Mouse (Mus musculus): ENCODE data around the gene Pnma1. TPM values are rescaled to one million over a fixed set of nuclear protein-coding genes. Genes with fewer than 3 reads are reported as not detected.
"Not testable (repeated sequence)": the region's sequence is repeated elsewhere in the genome, so short reads cannot be mapped to it uniquely, and the experiment has no call there.

The Pnma1 gene
- polyA plus RNA-seq, 2 experiments = 0.39 to 0.55 TPM

- no peak overlapping the region for H3K9ac ChIP-seq (ENCODE audit: low read depth, low read length, severe bottlenecking)
- TF ChIP-seq POLR2A (IDR thresholded peaks at IDR 0.05; ENCODE audit: borderline replicate concordance, extremely low read depth, insufficient read depth, insufficient read length) = no peak
- H3K27ac ChIP-seq (replicated peaks; ENCODE audit: low read depth, low read length) = no peak overlapping the region
- H3K4me3 ChIP-seq (replicated peaks; ENCODE audit: low read length) = no peak overlapping the region
- no peak overlapping the region for H3K4me2 ChIP-seq (replicated peaks; ENCODE audit: low read depth, low read length, severe bottlenecking)
- H3K27me3 ChIP-seq (ENCODE audit: control insufficient read depth, insufficient read depth, low read length) = no peaks in the 10 kb centered on the region
- H3K4me1 ChIP-seq (ENCODE audit: control insufficient read depth, insufficient read depth, low read length) = no peaks in the 10 kb centered on the region
- DNase-seq (ENCODE audit: low spot score) = no peak
- ATAC-seq (ENCODE audit: low FRiP score, low read depth) = no peak
- no peaks in the 10 kb centered on the region for H3K36me3 ChIP-seq (ENCODE audit: control insufficient read depth, insufficient read depth, low read length)
- H3K9me3 ChIP-seq (ENCODE audit: control insufficient read depth, low read length) = no peaks in the 10 kb centered on the region
- WGBS = 72% methylated on average over 3 of the region's 3 CpGs
Measured at GRCm38 (mm10) chr12:84107012-84107411, 41.3 kb downstream of the Pnma1 start.

GRCm38 (mm10) chr12:84101493-84101845 is 46.8 kb downstream of the Pnma1 start:
- Histone ChIP-seq H3K4me1 (ENCODE audit: control insufficient read depth, insufficient read depth, low read length) (no peaks in the 10 kb centered on the region), H3K36me3 (ENCODE audit: control insufficient read depth, insufficient read depth, low read length) (no peaks in the 10 kb centered on the region), H3K4me2 (replicated peaks; ENCODE audit: low read depth, low read length, severe bottlenecking) (peak overlapping the region; percentile 66), H3K4me3 (replicated peaks; ENCODE audit: low read length) (peak overlapping the region; percentile 49), H3K27me3 (ENCODE audit: control insufficient read depth, insufficient read depth, low read length) (no peaks in the 10 kb centered on the region), H3K27ac (replicated peaks; ENCODE audit: low read depth, low read length) (no peak overlapping the region), H3K9me3 (ENCODE audit: control insufficient read depth, low read length) (no peaks in the 10 kb centered on the region), H3K9ac (ENCODE audit: low read depth, low read length, severe bottlenecking) (peak overlapping the region; percentile 68)
- no peak for TF ChIP-seq POLR2A (IDR thresholded peaks at IDR 0.05; ENCODE audit: borderline replicate concordance, extremely low read depth, insufficient read depth, insufficient read length)
- WGBS = 47% methylated on average over 2 of the region's 2 CpGs
- no peak for DNase-seq (ENCODE audit: low spot score)
- no peak for ATAC-seq (ENCODE audit: low FRiP score, low read depth)

- not testable (repeated sequence) for H3K4me1 ChIP-seq (ENCODE audit: control insufficient read depth, insufficient read depth, low read length); H3K27ac ChIP-seq (replicated peaks; ENCODE audit: low read depth, low read length)
- ATAC-seq (ENCODE audit: low FRiP score, low read depth) = peak; percentile 68
Measured at GRCm38 (mm10) chr12:84100604-84101492, 47.4 kb downstream of the Pnma1 start, which contains the start of gene Acot6. TSS of gene Acot6 (plus strand) at chr12:84100654.

GRCm38 (mm10) chr12:84100071-84100470 is 48.2 kb downstream of the Pnma1 start:
- Histone ChIP-seq H3K27ac (replicated peaks; ENCODE audit: low read depth, low read length) (no peak overlapping the region), H3K4me1 (ENCODE audit: control insufficient read depth, insufficient read depth, low read length) (no peaks in the 10 kb centered on the region), H3K4me2 (replicated peaks; ENCODE audit: low read depth, low read length, severe bottlenecking) (peak overlapping the region; percentile 66), H3K27me3 (ENCODE audit: control insufficient read depth, insufficient read depth, low read length) (no peaks in the 10 kb centered on the region), H3K9ac (ENCODE audit: low read depth, low read length, severe bottlenecking) (no peak overlapping the region), H3K36me3 (ENCODE audit: control insufficient read depth, insufficient read depth, low read length) (no peaks in the 10 kb centered on the region), H3K4me3 (replicated peaks; ENCODE audit: low read length) (peak overlapping the region; percentile 49), H3K9me3 (ENCODE audit: control insufficient read depth, low read length) (no peaks in the 10 kb centered on the region)
- TF ChIP-seq POLR2A (IDR thresholded peaks at IDR 0.05; ENCODE audit: borderline replicate concordance, extremely low read depth, insufficient read depth, insufficient read length) = no peak
- WGBS = 69% methylated on average over 1 of the region's 1 CpGs
- ATAC-seq (ENCODE audit: low FRiP score, low read depth) (no peak), DNase-seq (ENCODE audit: low spot score) (no peak)

More at GRCm38 (mm10) chr12:84100604-84101492, 47.4 kb downstream of the Pnma1 start, which contains the start of gene Acot6:
- not testable (repeated sequence) for H3K36me3 ChIP-seq (ENCODE audit: control insufficient read depth, insufficient read depth, low read length); H3K9me3 ChIP-seq (ENCODE audit: control insufficient read depth, low read length); H3K27me3 ChIP-seq (ENCODE audit: control insufficient read depth, insufficient read depth, low read length)
- 0 out of 2 replicates have a peak, but pooled peaks have one; percentile 32 for TF ChIP-seq POLR2A (IDR thresholded peaks at IDR 0.05; ENCODE audit: borderline replicate concordance, extremely low read depth, insufficient read depth, insufficient read length)
- Histone ChIP-seq H3K4me3 (replicated peaks; ENCODE audit: low read length) (peak within 1 kb of the TSS; percentile 49), H3K9ac (ENCODE audit: low read depth, low read length, severe bottlenecking) (peak within 1 kb of the TSS; percentile 68), H3K4me2 (replicated peaks; ENCODE audit: low read depth, low read length, severe bottlenecking) (peak within 1 kb of the TSS; percentile 66)
- 1% methylated on average over 42 of the region's 80 CpGs for WGBS
- peak; percentile 62 for DNase-seq (ENCODE audit: low spot score)

GRCm38 (mm10) chr12:84099605-84100004 is 48.7 kb downstream of the Pnma1 start:
- no peak overlapping the region for H3K4me2 ChIP-seq (replicated peaks; ENCODE audit: low read depth, low read length, severe bottlenecking)
- no peak for ATAC-seq (ENCODE audit: low FRiP score, low read depth)
- no peaks in the 10 kb centered on the region for H3K27me3 ChIP-seq (ENCODE audit: control insufficient read depth, insufficient read depth, low read length)
- no peaks in the 10 kb centered on the region for H3K36me3 ChIP-seq (ENCODE audit: control insufficient read depth, insufficient read depth, low read length)
- no peak overlapping the region for H3K9ac ChIP-seq (ENCODE audit: low read depth, low read length, severe bottlenecking)
- no peak overlapping the region for H3K27ac ChIP-seq (replicated peaks; ENCODE audit: low read depth, low read length)
- no peak for DNase-seq (ENCODE audit: low spot score)
- H3K4me1 ChIP-seq (ENCODE audit: control insufficient read depth, insufficient read depth, low read length) = no peaks in the 10 kb centered on the region
- whole genome bisulfite sequencing = 98% methylated on average over 2 of the region's 2 CpGs
- no peaks in the 10 kb centered on the region for H3K9me3 ChIP-seq (ENCODE audit: control insufficient read depth, low read length)
- no peak for TF ChIP-seq POLR2A (IDR thresholded peaks at IDR 0.05; ENCODE audit: borderline replicate concordance, extremely low read depth, insufficient read depth, insufficient read length)
- no peak overlapping the region for H3K4me3 ChIP-seq (replicated peaks; ENCODE audit: low read length)

Other genes starting within 250 kb of the Pnma1 start
- 53.8 and 72.4 TPM in 2 replicates for gene Numb, start 226.6 kb downstream of the Pnma1 start, polyA plus RNA-seq (2012; rRNA removed)
- 31.3 and 33.2 TPM in 2 replicates for gene Numb, start 226.6 kb downstream of the Pnma1 start, polyA plus RNA-seq (2014; fragmentation: Nextera tagmentation; extraction: Ambion mirVana)
- gene Riox1, start 197.9 kb downstream of the Pnma1 start, polyA plus RNA-seq (2012; rRNA removed) = 15.8 and 18.4 TPM in 2 replicates
- 13.1 and 13.9 TPM in 2 replicates for gene Riox1, start 197.9 kb downstream of the Pnma1 start, polyA plus RNA-seq (2014; fragmentation: Nextera tagmentation; extraction: Ambion mirVana)
- gene Heatr4, start 163.6 kb downstream of the Pnma1 start, polyA plus RNA-seq (2012; rRNA removed) = 0.03 TPM in 1 of 2 replicates, not detected in the other
- gene Heatr4, start 163.6 kb downstream of the Pnma1 start, polyA plus RNA-seq (2014; fragmentation: Nextera tagmentation; extraction: Ambion mirVana) = not detected in 2 replicates
- gene Acot2, start 160.6 kb downstream of the Pnma1 start, polyA plus RNA-seq (2012; rRNA removed) = 6.8 and 7.1 TPM in 2 replicates
- gene Acot2, start 160.6 kb downstream of the Pnma1 start, polyA plus RNA-seq (2014; fragmentation: Nextera tagmentation; extraction: Ambion mirVana) = 15.6 TPM in 2 replicates
- gene Acot1, start 139.0 kb downstream of the Pnma1 start, polyA plus RNA-seq (2012; rRNA removed) = 27.8 and 30.7 TPM in 2 replicates
- 54.2 and 56.5 TPM in 2 replicates for gene Acot1, start 139.0 kb downstream of the Pnma1 start, polyA plus RNA-seq (2014; fragmentation: Nextera tagmentation; extraction: Ambion mirVana)
- 0.23 TPM in 2 replicates for gene Acot4, start 110.1 kb downstream of the Pnma1 start, polyA plus RNA-seq (2012; rRNA removed)
- 0.11 and 0.41 TPM in 2 replicates for gene Acot4, start 110.1 kb downstream of the Pnma1 start, polyA plus RNA-seq (2014; fragmentation: Nextera tagmentation; extraction: Ambion mirVana)
- not detected in 2 replicates for gene Gm49366, start 109.6 kb downstream of the Pnma1 start, polyA plus RNA-seq (2012; rRNA removed)
- gene Gm49366, start 109.6 kb downstream of the Pnma1 start, polyA plus RNA-seq (2014; fragmentation: Nextera tagmentation; extraction: Ambion mirVana) = not detected in 2 replicates
- gene Acot3, start 96.3 kb downstream of the Pnma1 start, polyA plus RNA-seq (2012; rRNA removed) = 0.01 and 0.04 TPM in 2 replicates
- gene Acot3, start 96.3 kb downstream of the Pnma1 start, polyA plus RNA-seq (2014; fragmentation: Nextera tagmentation; extraction: Ambion mirVana) = not detected in 2 replicates
- 0.10 and 0.13 TPM in 2 replicates for gene Acot5, start 79.2 kb downstream of the Pnma1 start, polyA plus RNA-seq (2012; rRNA removed)
- not detected in 2 replicates for gene Acot5, start 79.2 kb downstream of the Pnma1 start, polyA plus RNA-seq (2014; fragmentation: Nextera tagmentation; extraction: Ambion mirVana)
- gene Acot6, start 47.8 kb downstream of the Pnma1 start, polyA plus RNA-seq (2012; rRNA removed) = 4.0 and 4.4 TPM in 2 replicates
- gene Acot6, start 47.8 kb downstream of the Pnma1 start, polyA plus RNA-seq (2014; fragmentation: Nextera tagmentation; extraction: Ambion mirVana) = 1.4 and 2.2 TPM in 2 replicates
- 15.1 and 17.0 TPM in 2 replicates for gene Dnal1, start 34.1 kb downstream of the Pnma1 start, polyA plus RNA-seq (2012; rRNA removed)
- 5.9 and 6.4 TPM in 2 replicates for gene Dnal1, start 34.1 kb downstream of the Pnma1 start, polyA plus RNA-seq (2014; fragmentation: Nextera tagmentation; extraction: Ambion mirVana)
- 14.4 and 18.1 TPM in 2 replicates for gene Elmsan1, start 70.4 kb upstream of the Pnma1 start, polyA plus RNA-seq (2012; rRNA removed)
- 10.5 and 11.8 TPM in 2 replicates for gene Elmsan1, start 70.4 kb upstream of the Pnma1 start, polyA plus RNA-seq (2014; fragmentation: Nextera tagmentation; extraction: Ambion mirVana)
- gene Ptgr2, start 136.7 kb upstream of the Pnma1 start, polyA plus RNA-seq (2012; rRNA removed) = 8.5 and 11.0 TPM in 2 replicates
- gene Ptgr2, start 136.7 kb upstream of the Pnma1 start, polyA plus RNA-seq (2014; fragmentation: Nextera tagmentation; extraction: Ambion mirVana) = 13.8 and 15.2 TPM in 2 replicates
- gene Zfp410, start 168.4 kb upstream of the Pnma1 start, polyA plus RNA-seq (2012; rRNA removed) = 63.6 and 67.3 TPM in 2 replicates
- 81.7 and 82.2 TPM in 2 replicates for gene Zfp410, start 168.4 kb upstream of the Pnma1 start, polyA plus RNA-seq (2014; fragmentation: Nextera tagmentation; extraction: Ambion mirVana)
- gene Coq6, start 213.2 kb upstream of the Pnma1 start, polyA plus RNA-seq (2012; rRNA removed) = 49.2 and 63.5 TPM in 2 replicates
- 42.4 and 44.8 TPM in 2 replicates for gene Coq6, start 213.2 kb upstream of the Pnma1 start, polyA plus RNA-seq (2014; fragmentation: Nextera tagmentation; extraction: Ambion mirVana)
- gene Fam161b, start 213.3 kb upstream of the Pnma1 start, polyA plus RNA-seq (2012; rRNA removed) = 3.4 and 4.7 TPM in 2 replicates
- gene Fam161b, start 213.3 kb upstream of the Pnma1 start, polyA plus RNA-seq (2014; fragmentation: Nextera tagmentation; extraction: Ambion mirVana) = 2.1 and 2.8 TPM in 2 replicates

Data from limb, embryonic 14.5 days (tissue).